ENCODE assay signal across 9 mouse cellular contexts in the genomic region with DNA sequence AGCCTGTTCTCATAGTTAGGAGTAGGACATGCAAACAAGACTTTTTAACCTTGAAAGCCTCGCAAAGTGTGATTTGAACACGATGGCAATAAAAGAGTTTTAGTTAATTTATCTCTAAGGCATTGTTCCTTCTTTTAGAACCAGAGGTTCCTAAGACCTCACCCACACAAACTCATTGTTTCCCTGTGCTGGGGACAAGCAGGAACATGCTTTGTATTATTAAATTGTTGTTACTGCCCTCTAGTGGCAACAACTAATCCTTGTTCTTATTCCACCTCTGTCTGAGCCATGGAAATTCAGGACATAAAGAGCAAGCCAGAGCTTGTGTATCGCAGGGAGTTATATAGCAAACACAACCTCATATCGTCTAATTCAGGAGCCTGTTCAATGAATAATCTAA.
DNase-seq lines count a peak whose midpoint lies in the region; ATAC-seq and TF ChIP-seq lines count a peak whose summit lies in the region.
"Had no signal": no experiment of that assay in that cellular context is flagged by ENCODE, and none has a peak within 500 bp of the region (broad histone marks: within the 10 kb centered on the region; RNA-seq: fewer than 3 reads in every experiment).

No protein-coding gene starts in this region.

- no peaks in the 10 kb centered on the region for H3K36me3 ChIP-seq in E14TG2a.4 (ENCODE audit: insufficient read depth, low read length)
- no peaks in the 10 kb centered on the region for H3K36me3 ChIP-seq in heart, embryonic 12.5 days
- H3K36me3 ChIP-seq in kidney, embryonic 14.5 days (ENCODE audit: control insufficient read depth, insufficient read depth, low read length): no peaks in the 10 kb centered on the region
- H3K36me3 ChIP-seq: liver, embryonic 15.5 days had no signal

- H3K9me3 ChIP-seq in E14TG2a.4 (ENCODE audit: low read length): no peaks in the 10 kb centered on the region
- H3K9me3 ChIP-seq in heart, embryonic 12.5 days (replicated peaks): no peaks in the 10 kb centered on the region
- no peaks in the 10 kb centered on the region for H3K9me3 ChIP-seq in kidney, embryonic 14.5 days (ENCODE audit: control insufficient read depth, low read length)
- H3K9me3 ChIP-seq: liver, embryonic 15.5 days had no signal

- no peaks in the 10 kb centered on the region for H3K4me1 ChIP-seq in E14TG2a.4 (replicated peaks; ENCODE audit: low read depth, low read length)
- peaks cover 3% of the 10 kb centered on the region for H3K4me1 ChIP-seq in heart, embryonic 12.5 days (replicated peaks)
- H3K4me1 ChIP-seq in kidney, embryonic 14.5 days (ENCODE audit: control insufficient read depth, insufficient read depth, low read length): no peaks in the 10 kb centered on the region
- H3K4me1 ChIP-seq: liver, embryonic 15.5 days had no signal

- H3K9ac ChIP-seq in heart, embryonic 12.5 days: no peak overlapping the region
- no peak overlapping the region for H3K9ac ChIP-seq in kidney, embryonic 14.5 days (ENCODE audit: low read depth, low read length)
- H3K9ac ChIP-seq: liver, embryonic 15.5 days had no signal

- no peaks in the 10 kb centered on the region for H3K27me3 ChIP-seq in E14TG2a.4 (ENCODE audit: insufficient read depth, low read length)
- no peaks in the 10 kb centered on the region for H3K27me3 ChIP-seq in heart, embryonic 12.5 days (replicated peaks)
- no peaks in the 10 kb centered on the region for H3K27me3 ChIP-seq in kidney, embryonic 14.5 days (ENCODE audit: control insufficient read depth, insufficient read depth, low read length)
- H3K27me3 ChIP-seq: liver, embryonic 15.5 days had no signal

- H3K4me3 ChIP-seq in E14TG2a.4 (replicated peaks; ENCODE audit: low read length): no peak overlapping the region
- no peak overlapping the region for H3K4me3 ChIP-seq in heart, embryonic 12.5 days
- H3K4me3 ChIP-seq in kidney, embryonic 14.5 days (ENCODE audit: low read length): no peak overlapping the region
- H3K4me3 ChIP-seq: liver, embryonic 15.5 days had no signal

- TF ChIP-seq CTCF in E14TG2a.4 (conservative IDR thresholded peaks at IDR 0.05; ENCODE audit: low read length): peak; percentile 47

- H3K4me2 ChIP-seq in heart, embryonic 12.5 days: no peak overlapping the region
- H3K4me2 ChIP-seq in kidney, embryonic 14.5 days (replicated peaks; ENCODE audit: low read depth, low read length): no peak overlapping the region
- H3K4me2 ChIP-seq: liver, embryonic 15.5 days had no signal

- WGBS in heart, embryonic 12.5 days: 32% methylated on average over 4 of the region's 4 CpGs
- WGBS in kidney, embryonic 14.5 days: 32% methylated on average over 4 of the region's 4 CpGs

- H3K27ac ChIP-seq in heart, embryonic 12.5 days (ENCODE audit: poor library complexity, severe bottlenecking): no peak overlapping the region
- no peak overlapping the region for H3K27ac ChIP-seq in kidney, embryonic 14.5 days (ENCODE audit: low read depth, low read length)
- H3K27ac ChIP-seq: liver, embryonic 15.5 days had no signal

- ATAC-seq in heart, embryonic 12.5 days (ENCODE audit: insufficient number of reproducible peaks, low FRiP score): peak; percentile 57; the same call in 1 of the 2 replicates
- ATAC-seq in kidney, embryonic 14.5 days (ENCODE audit: low FRiP score, low TSS enrichment): peak; percentile 87
- ATAC-seq in megakaryocyte-erythroid progenitor cell, adult 5-6 weeks (replicated peaks; ENCODE audit: low FRiP score, low TSS enrichment, poor library complexity, severe bottlenecking): peak; percentile 93
- no peak for ATAC-seq in erythroblast, adult 5-6 weeks (replicated peaks; ENCODE audit: low FRiP score, poor library complexity, severe bottlenecking)

- peak; percentile 17 to 86 for DNase-seq in frontal cortex, adult 2 months (ENCODE audit: extremely low spot score in 1 of 2, low spot score in 1 of 2)
- no peak for DNase-seq in frontal cortex, postnatal 25 days (ENCODE audit: low spot score in 2 of 2)
- peak; percentile 86 for DNase-seq in cerebellum, adult 9-10 months

Comparison
In these comparisons a context has a peak if more than half of its experiments do, and no peak if none do; other contexts are left out.
1. DNase-seq: peak in frontal cortex, adult 2 months (2 of 2) and cerebellum, adult 9-10 months (single experiment); none in frontal cortex, postnatal 25 days (0 of 2).